Mouse (Mus musculus): ENCODE data around the gene Trim9. TPM values are rescaled to one million over a fixed set of nuclear protein-coding genes. Genes with fewer than 3 reads are reported as not detected.

The Trim9 gene
- total RNA-seq, 4 experiments from 2014 or later, result 0.09 to 0.19 (median 0.11) TPM; not detected in 1

DNA sequence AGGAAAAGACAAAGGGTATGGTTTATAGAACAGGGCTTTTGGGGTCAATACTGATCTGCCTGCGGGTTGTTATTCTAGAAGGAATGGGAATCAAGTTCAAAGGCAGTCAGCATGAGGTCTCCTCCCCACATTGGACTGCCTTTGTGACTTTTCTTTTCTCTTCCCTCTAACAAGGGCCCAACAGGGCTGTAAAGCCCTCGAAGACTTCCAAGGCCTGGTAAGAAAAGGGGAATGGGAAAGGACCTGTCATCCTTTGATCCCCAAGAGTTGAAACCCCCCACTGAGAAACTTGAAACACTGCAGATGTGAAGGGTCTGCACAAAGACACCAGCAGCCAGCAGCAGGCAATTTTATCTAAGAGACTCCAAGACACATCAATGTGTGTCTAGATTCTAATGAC is 21.0 kb downstream of the Trim9 start:
- DNase-seq (ENCODE audit: low spot score), result no peak

GRCm38 (mm10) chr12:70325826-70326225 is 21.6 kb downstream of the Trim9 start:
- DNase-seq (ENCODE audit: low spot score), result no peak

DNA sequence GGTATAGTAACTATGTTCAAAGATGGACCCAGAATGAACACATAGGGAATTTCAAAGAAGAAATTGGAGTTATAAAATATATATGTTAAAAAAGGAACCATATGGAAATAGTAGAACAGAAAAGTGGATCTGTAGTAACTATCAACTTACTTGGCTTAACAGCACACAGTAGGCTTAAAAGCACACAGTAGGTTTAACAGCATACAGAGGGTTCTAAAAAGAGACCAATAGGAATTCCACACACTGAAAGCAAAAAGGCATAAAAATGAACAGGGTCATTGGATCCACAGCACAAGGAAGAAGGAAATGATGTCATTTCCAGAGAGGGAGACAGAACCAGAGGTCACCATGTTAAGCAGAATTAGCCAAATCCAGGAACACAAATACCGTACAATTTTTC is 24.6 kb downstream of the Trim9 start:
- no peak for DNase-seq (ENCODE audit: low spot score)

- no peak for DNase-seq (ENCODE audit: low spot score)
These were observed 31.3 kb downstream of the Trim9 start for GRCm38 (mm10) chr12:70316147-70316546.

DNA sequence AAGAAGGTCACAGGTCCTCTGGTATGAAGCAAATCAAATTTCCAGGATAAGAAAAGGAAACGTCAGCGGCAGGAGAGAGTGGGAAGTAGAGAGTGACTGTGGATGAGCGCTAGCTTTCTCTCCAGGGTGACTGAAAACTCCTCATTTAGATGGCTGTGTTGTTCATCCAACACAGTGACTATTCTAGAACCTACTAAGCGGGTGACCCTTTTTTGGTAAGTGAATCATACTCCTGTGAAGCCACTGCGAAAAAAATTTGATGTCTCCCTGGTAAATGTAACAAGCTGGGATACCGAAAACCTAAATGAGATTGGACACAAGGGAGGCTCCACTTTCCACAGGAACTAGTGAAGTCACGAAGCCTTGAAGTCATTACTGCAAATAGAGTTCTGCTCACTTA is 39.5 kb downstream of the Trim9 start:
- no peak for DNase-seq (ENCODE audit: low spot score)

GRCm38 (mm10) chr12:70307062-70307461 is 40.4 kb downstream of the Trim9 start:
- DNase-seq (ENCODE audit: low spot score), result no peak

GRCm38 (mm10) chr12:70304014-70304413 is 43.4 kb downstream of the Trim9 start:
- DNase-seq (ENCODE audit: low spot score), result no peak

GRCm38 (mm10) chr12:70303525-70303924 is 43.9 kb downstream of the Trim9 start:
- DNase-seq (ENCODE audit: low spot score), result no peak

GRCm38 (mm10) chr12:70302022-70302720 is 45.2 kb downstream of the Trim9 start:
- no peak for DNase-seq (ENCODE audit: low spot score)

- no peak for DNase-seq (ENCODE audit: low spot score)
These were observed 53.3 kb downstream of the Trim9 start for GRCm38 (mm10) chr12:70293927-70294684.

- DNase-seq (ENCODE audit: low spot score), result no peak
These were observed 54.1 kb downstream of the Trim9 start for GRCm38 (mm10) chr12:70293165-70293926.

DNA sequence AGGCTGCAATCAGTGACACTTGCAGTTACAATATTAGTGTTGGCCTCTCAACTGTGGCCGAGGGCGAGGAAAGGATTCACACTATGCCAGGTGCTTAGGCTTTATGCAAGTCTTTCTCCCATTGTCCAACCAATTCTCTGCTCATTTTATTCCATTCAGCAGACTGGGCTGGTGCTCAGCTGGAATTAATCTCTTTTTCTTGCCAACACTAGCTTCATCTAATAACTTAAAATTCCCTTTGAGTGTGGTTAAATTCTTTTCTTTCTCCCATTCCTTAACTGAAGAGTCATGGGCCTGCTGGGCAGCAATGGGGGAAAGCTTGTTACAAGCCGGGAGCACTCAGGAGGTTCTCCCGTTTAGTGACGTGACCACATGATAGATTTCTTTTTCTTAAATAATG is 61.9 kb downstream of the Trim9 start:
- DNase-seq (ENCODE audit: low spot score), result no peak

GRCm38 (mm10) chr12:70284979-70285378 is 62.4 kb downstream of the Trim9 start:
- DNase-seq (ENCODE audit: low spot score), result no peak

- peak; percentile 69 for DNase-seq (ENCODE audit: low spot score)
These were observed 64.2 kb downstream of the Trim9 start for GRCm38 (mm10) chr12:70283116-70283731.

DNA sequence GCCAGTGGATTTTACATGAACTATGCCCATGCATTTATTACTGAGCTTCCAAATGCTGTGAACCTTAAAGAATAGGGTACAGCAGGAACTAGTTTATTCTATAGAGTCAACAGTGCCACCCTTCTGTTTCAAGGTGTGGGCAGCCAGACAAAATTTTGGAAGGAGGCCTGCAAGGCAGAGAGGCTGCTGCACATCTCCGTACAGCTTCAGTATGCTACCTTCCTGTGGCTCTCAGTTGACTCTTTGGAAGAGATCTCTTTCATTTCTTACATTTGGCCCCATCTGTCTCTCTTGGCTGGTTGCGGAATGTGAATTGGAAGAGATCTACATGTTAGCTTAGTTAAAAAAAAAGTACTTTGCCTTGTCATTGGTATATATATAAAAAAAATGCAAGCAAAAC is 66.5 kb downstream of the Trim9 start:
- no peak for DNase-seq (ENCODE audit: low spot score)

DNA sequence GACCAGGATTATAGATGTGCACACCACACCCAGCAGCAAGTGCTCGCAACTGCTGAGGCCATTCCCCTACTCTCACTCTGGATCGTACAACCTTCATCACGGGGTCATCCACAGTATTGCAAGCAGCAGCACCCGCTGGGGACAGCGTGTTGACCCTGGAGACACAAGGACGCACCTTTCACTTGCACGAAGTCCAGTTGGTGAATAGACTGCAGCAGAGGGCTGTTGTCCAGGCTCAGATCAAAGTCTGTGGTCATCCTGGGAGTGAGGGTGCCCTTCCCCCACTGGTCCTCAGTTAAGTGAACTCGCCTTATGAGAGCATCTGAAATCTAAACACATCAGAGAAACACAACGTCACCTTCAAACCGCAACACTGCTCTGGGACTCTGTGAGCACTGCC is 67.0 kb downstream of the Trim9 start:
- DNase-seq (ENCODE audit: low spot score), result no peak

- no peak for DNase-seq (ENCODE audit: low spot score)
These were observed 70.1 kb downstream of the Trim9 start for GRCm38 (mm10) chr12:70277071-70277939.

DNA sequence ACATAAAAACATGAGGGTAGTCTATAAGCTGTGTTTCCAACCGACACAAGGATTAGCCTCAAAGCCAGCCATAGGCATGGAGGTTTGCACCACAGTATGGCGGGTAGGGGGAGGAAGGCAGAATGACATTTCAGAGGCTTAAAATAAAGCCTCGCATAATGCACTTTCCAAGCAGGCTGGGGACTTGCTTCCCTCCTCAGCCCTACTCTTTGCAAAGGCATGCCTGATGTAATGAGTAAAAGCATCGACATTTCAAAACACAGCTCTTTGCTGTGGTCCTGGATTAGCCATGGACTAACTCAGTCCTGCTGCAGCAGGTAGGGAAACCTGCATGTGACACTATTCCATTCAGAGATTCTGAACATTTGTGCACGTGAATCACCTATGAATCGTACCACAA is 77.7 kb downstream of the Trim9 start:
- DNase-seq (ENCODE audit: low spot score), result no peak

- no peak for DNase-seq (ENCODE audit: low spot score)
These were observed 80.1 kb downstream of the Trim9 start for GRCm38 (mm10) chr12:70267314-70267713.

DNA sequence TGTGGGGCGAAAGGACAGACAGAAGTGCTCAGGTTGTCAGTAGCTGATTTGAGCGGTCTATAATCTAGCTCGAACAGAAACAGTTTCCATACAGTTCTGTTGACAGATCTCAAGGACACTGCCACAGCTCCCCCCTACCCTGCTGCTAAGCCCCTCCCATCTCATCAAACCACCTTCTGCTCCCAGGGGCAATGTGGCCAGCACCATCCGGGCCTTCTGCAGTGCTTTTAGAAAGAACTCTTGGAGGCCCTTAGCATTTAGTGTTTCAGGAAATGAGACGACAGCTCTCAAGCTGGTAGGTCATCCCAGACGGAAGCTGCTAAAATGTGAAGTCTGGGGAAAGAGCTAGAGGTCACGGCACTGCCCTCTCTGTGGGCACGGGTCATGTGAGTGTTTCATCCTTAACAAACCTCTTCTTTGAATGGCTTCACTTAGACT is 80.9 kb downstream of the Trim9 start:
- DNase-seq (ENCODE audit: low spot score), result no peak

- no peak for DNase-seq (ENCODE audit: low spot score)
These were observed 83.7 kb downstream of the Trim9 start for GRCm38 (mm10) chr12:70263721-70264120.

Data from heart, adult 8-10 months (tissue).